ENCODE assay signal across 24 mouse cellular contexts in genomic region chr7:84028368-84028767, GRCm38 (mm10). TPM values are rescaled to one million over a fixed set of nuclear protein-coding genes. Genes with fewer than 3 reads are reported as not detected.
A peak's percentile ranks its signal among the peaks of the same experiment; 100 is the strongest.
DNase-seq lines count a peak whose midpoint lies in the region; ATAC-seq lines count a peak whose summit lies in the region.
"Had no signal": no experiment of that assay in that cellular context is flagged by ENCODE, and none has a peak within 500 bp of the region (broad histone marks: within the 10 kb centered on the region; RNA-seq: fewer than 3 reads in every experiment).

No protein-coding gene starts in this region.

- no peak overlapping the region for H3K4me3 ChIP-seq in heart, embryonic 15.5 days
- H3K4me3 ChIP-seq: embryonic facial prominence, embryonic 13.5 days; intestine, embryonic 15.5 days; kidney, embryonic 15.5 days; limb, embryonic 15.5 days; midbrain, embryonic 12.5 days had no signal

- no peak for DNase-seq in heart, adult 11 months
- DNase-seq in kidney, postnatal 14 days = peak; percentile 10
- no peak for DNase-seq in kidney, adult 9 months
- peak; percentile 46 for DNase-seq in gonadal fat pad, adult 2 months (ENCODE audit: low read depth)
- DNase-seq in spleen, postnatal 14 days (ENCODE audit: low spot score in 2 of 2) = no peak
- no peak for DNase-seq in spleen, postnatal 10 days (ENCODE audit: low spot score in 2 of 2)
- DNase-seq: B cell, adult 2 months; cerebellum, adult 8-10 months; cerebellum, postnatal 36 days; embryo, embryonic 11 days; left cerebral cortex, postnatal 4 days; spleen, adult 18-20 months; thymus, postnatal 25 days had no signal

- no peaks in the 10 kb centered on the region for H3K36me3 ChIP-seq in heart, embryonic 15.5 days
- H3K36me3 ChIP-seq: embryonic facial prominence, embryonic 13.5 days; G1E; intestine, embryonic 15.5 days; kidney, embryonic 15.5 days; limb, embryonic 15.5 days; midbrain, embryonic 12.5 days had no signal

- no peaks in the 10 kb centered on the region for H3K27me3 ChIP-seq in heart, embryonic 15.5 days
- H3K27me3 ChIP-seq: embryonic facial prominence, embryonic 13.5 days; intestine, embryonic 15.5 days; kidney, embryonic 15.5 days; limb, embryonic 15.5 days; midbrain, embryonic 12.5 days had no signal

- no peak overlapping the region for H3K4me2 ChIP-seq in heart, embryonic 15.5 days
- H3K4me2 ChIP-seq: embryonic facial prominence, embryonic 13.5 days; intestine, embryonic 15.5 days; kidney, embryonic 15.5 days; limb, embryonic 15.5 days; lung, embryonic 14.5 days; midbrain, embryonic 12.5 days had no signal

- no peak overlapping the region for H3K9ac ChIP-seq in heart, embryonic 15.5 days
- H3K9ac ChIP-seq: embryonic facial prominence, embryonic 13.5 days; intestine, embryonic 15.5 days; kidney, embryonic 15.5 days; limb, embryonic 15.5 days; liver, embryonic 14.5 days; lung, embryonic 14.5 days; midbrain, embryonic 12.5 days had no signal

- no peak overlapping the region for H3K27ac ChIP-seq in heart, embryonic 15.5 days
- H3K27ac ChIP-seq: embryonic facial prominence, embryonic 13.5 days; intestine, embryonic 15.5 days; kidney, embryonic 15.5 days; limb, embryonic 15.5 days; liver, embryonic 14.5 days; midbrain, embryonic 12.5 days had no signal

- H3K9me3 ChIP-seq in heart, embryonic 15.5 days (replicated peaks) = no peaks in the 10 kb centered on the region
- H3K9me3 ChIP-seq: embryonic facial prominence, embryonic 13.5 days; G1E; intestine, embryonic 15.5 days; kidney, embryonic 15.5 days; limb, embryonic 15.5 days; midbrain, embryonic 12.5 days had no signal

- H3K4me1 ChIP-seq in heart, embryonic 15.5 days (replicated peaks) = peaks cover 18% of the 10 kb centered on the region
- H3K4me1 ChIP-seq: embryonic facial prominence, embryonic 13.5 days; midbrain, embryonic 12.5 days had no signal

- WGBS in heart, embryonic 15.5 days = 52% methylated on average over 4 of the region's 4 CpGs

- peak; percentile 51 for ATAC-seq in heart, embryonic 15.5 days (replicated peaks; ENCODE audit: insufficient number of reproducible peaks, insufficient read depth, low FRiP score, low read depth)
- ATAC-seq: activated CD4-positive, CD25-positive, alpha-beta regulatory T cell, adult 4 months; forebrain, embryonic 14.5 days; intestine, embryonic 15.5 days had no signal

RNA-seq across cellular contexts. Expression of gene Cemip, which starts 57.9 kb away (rescaled TPM):
- 0.60 TPM in 2 replicates for polyA plus RNA-seq in heart, embryonic 15.5 days (2015; fragmentation: Nextera tagmentation; extraction: Ambion mirVana)
- 1.4 and 1.8 TPM in 2 replicates for polyA plus RNA-seq in gonadal fat pad, adult 2 months (2012; rRNA removed)
- polyA plus RNA-seq: G1E had no signal

Comparison
In these comparisons a context has a peak if more than half of its experiments do, and no peak if none do; other contexts are left out.
1. DNase-seq: peak in kidney, postnatal 14 days (single experiment) and gonadal fat pad, adult 2 months (single experiment); none in heart, adult 11 months (single experiment), kidney, adult 9 months (single experiment), spleen, postnatal 14 days (0 of 2) and spleen, postnatal 10 days (0 of 2).